ENCODE assay signal across 11 mouse cellular contexts in genomic region chr8:105573427-105573826, GRCm38 (mm10). TPM values are rescaled to one million over a fixed set of nuclear protein-coding genes. Genes with fewer than 3 reads are reported as not detected.
DNase-seq lines count a peak whose midpoint lies in the region; ATAC-seq lines count a peak whose summit lies in the region.
"Had no signal": no experiment of that assay in that cellular context is flagged by ENCODE, and none has a peak within 500 bp of the region (broad histone marks: within the 10 kb centered on the region; RNA-seq: fewer than 3 reads in every experiment).

No protein-coding gene starts in this region.

- no peak overlapping the region for H3K4me3 ChIP-seq in forebrain, embryonic 14.5 days (ENCODE audit: low read depth, low read length)
- no peak overlapping the region for H3K4me3 ChIP-seq in forebrain, embryonic 11.5 days (ENCODE audit: low read depth, low read length)
- no peak overlapping the region for H3K4me3 ChIP-seq in forebrain, embryonic 13.5 days

- H3K9ac ChIP-seq in forebrain, embryonic 14.5 days (ENCODE audit: low read length): no peak overlapping the region
- no peak overlapping the region for H3K9ac ChIP-seq in forebrain, embryonic 11.5 days (ENCODE audit: low read length)
- no peak overlapping the region for H3K9ac ChIP-seq in forebrain, embryonic 13.5 days

- DNase-seq in forebrain, embryonic 14.5 days (ENCODE audit: low spot score): peak; percentile 40
- no peak for DNase-seq in forebrain, embryonic 11.5 days (ENCODE audit: low spot score)
- DNase-seq in ovary, adult 18-20 months (ENCODE audit: low spot score): peak; percentile 37
- no peak for DNase-seq in ovary, postnatal 10 days (ENCODE audit: low spot score)
- peak; percentile 50 for DNase-seq in gastrocnemius, postnatal 10 days
- peak; percentile 60 for DNase-seq in ovary, postnatal 14 days (ENCODE audit: low spot score)
- no peak for DNase-seq in embryo, embryonic 10 days (ENCODE audit: low spot score)
- DNase-seq: right cerebral cortex, adult 18-20 months had no signal

- ATAC-seq in forebrain, embryonic 14.5 days: no peak
- no peak for ATAC-seq in forebrain, embryonic 11.5 days (replicated peaks; ENCODE audit: low FRiP score)
- ATAC-seq in forebrain, embryonic 13.5 days: no peak

- no peaks in the 10 kb centered on the region for H3K36me3 ChIP-seq in forebrain, embryonic 14.5 days (ENCODE audit: control insufficient read depth, insufficient read depth, low read length)
- no peaks in the 10 kb centered on the region for H3K36me3 ChIP-seq in forebrain, embryonic 11.5 days (ENCODE audit: control insufficient read depth, insufficient read depth, low read length)
- H3K36me3 ChIP-seq in forebrain, embryonic 13.5 days (ENCODE audit: poor library complexity, severe bottlenecking): no peaks in the 10 kb centered on the region

- H3K27me3 ChIP-seq in forebrain, embryonic 14.5 days (replicated peaks; ENCODE audit: control insufficient read depth, insufficient read depth, low read length): no peaks in the 10 kb centered on the region
- H3K27me3 ChIP-seq in forebrain, embryonic 11.5 days (ENCODE audit: control insufficient read depth, insufficient read depth, low read length): no peaks in the 10 kb centered on the region
- H3K27me3 ChIP-seq in forebrain, embryonic 13.5 days: no peaks in the 10 kb centered on the region

- H3K9me3 ChIP-seq in forebrain, embryonic 14.5 days (replicated peaks; ENCODE audit: control insufficient read depth, low read length): no peaks in the 10 kb centered on the region
- H3K9me3 ChIP-seq in forebrain, embryonic 11.5 days (ENCODE audit: control insufficient read depth, low read length): no peaks in the 10 kb centered on the region
- H3K9me3 ChIP-seq in forebrain, embryonic 13.5 days (replicated peaks): no peaks in the 10 kb centered on the region
- H3K9me3 ChIP-seq: G1E had no signal

- no peak overlapping the region for H3K27ac ChIP-seq in forebrain, embryonic 14.5 days (ENCODE audit: low read depth, low read length)
- no peak overlapping the region for H3K27ac ChIP-seq in forebrain, embryonic 11.5 days (ENCODE audit: low read depth, low read length)
- no peak overlapping the region for H3K27ac ChIP-seq in forebrain, embryonic 13.5 days
- H3K27ac ChIP-seq: macrophage had no signal

- H3K4me2 ChIP-seq in forebrain, embryonic 14.5 days (ENCODE audit: low read length): no peak overlapping the region
- no peak overlapping the region for H3K4me2 ChIP-seq in forebrain, embryonic 11.5 days (ENCODE audit: low read depth, low read length, severe bottlenecking)
- H3K4me2 ChIP-seq in forebrain, embryonic 13.5 days: no peak overlapping the region

- H3K4me1 ChIP-seq in forebrain, embryonic 14.5 days (ENCODE audit: control insufficient read depth, insufficient read depth, low read length): no peaks in the 10 kb centered on the region
- no peaks in the 10 kb centered on the region for H3K4me1 ChIP-seq in forebrain, embryonic 11.5 days (replicated peaks; ENCODE audit: control insufficient read depth, insufficient read depth, low read length)
- H3K4me1 ChIP-seq in forebrain, embryonic 13.5 days: no peaks in the 10 kb centered on the region

RNA-seq across cellular contexts. Expression of gene Atp6v0d1, which starts 7.6 kb away (rescaled TPM):
- polyA plus RNA-seq in forebrain, embryonic 14.5 days (2014; fragmentation: Nextera tagmentation; extraction: Ambion mirVana): 194 and 211 TPM in 2 replicates
- 99.2 and 108 TPM in 2 replicates for polyA plus RNA-seq in forebrain, embryonic 11.5 days (2014; fragmentation: Nextera tagmentation; extraction: Ambion mirVana)
- total RNA-seq in gastrocnemius, postnatal 10 days (2021): 10 to 100 TPM; 49.3 to 54.2 TPM
- polyA plus RNA-seq in forebrain, embryonic 13.5 days (2015; fragmentation: Nextera tagmentation; extraction: Ambion mirVana): 136 and 152 TPM in 2 replicates

RNA-seq across cellular contexts. Expression of gene Ripor1, which starts 31.6 kb away (rescaled TPM):
- polyA plus RNA-seq in forebrain, embryonic 14.5 days (2014; fragmentation: Nextera tagmentation; extraction: Ambion mirVana): 14.9 and 21.7 TPM in 2 replicates
- polyA plus RNA-seq in forebrain, embryonic 11.5 days (2014; fragmentation: Nextera tagmentation; extraction: Ambion mirVana): 18.2 and 18.9 TPM in 2 replicates
- total RNA-seq in gastrocnemius, postnatal 10 days (2021): 10 to 100 TPM; 20.7 to 26.9 TPM
- polyA plus RNA-seq in forebrain, embryonic 13.5 days (2015; fragmentation: Nextera tagmentation; extraction: Ambion mirVana): 17.6 and 20.6 TPM in 2 replicates

RNA-seq across cellular contexts. Expression of gene Hsd11b2, which starts 54.9 kb away (rescaled TPM):
- 1.1 and 1.8 TPM in 2 replicates for polyA plus RNA-seq in forebrain, embryonic 14.5 days (2014; fragmentation: Nextera tagmentation; extraction: Ambion mirVana)
- 13.5 and 13.6 TPM in 2 replicates for polyA plus RNA-seq in forebrain, embryonic 11.5 days (2014; fragmentation: Nextera tagmentation; extraction: Ambion mirVana)
- total RNA-seq in gastrocnemius, postnatal 10 days (2021): 1 to 10 TPM; 4.4 to 4.5 TPM
- 3.9 and 6.1 TPM in 2 replicates for polyA plus RNA-seq in forebrain, embryonic 13.5 days (2015; fragmentation: Nextera tagmentation; extraction: Ambion mirVana)
- total RNA-seq: G1E had no signal
- polyA plus RNA-seq: G1E, macrophage had no signal

Comparison
In these comparisons a context has a peak if more than half of its experiments do, and no peak if none do; other contexts are left out.
1. DNase-seq: peak in forebrain, embryonic 14.5 days (single experiment), ovary, adult 18-20 months (single experiment), gastrocnemius, postnatal 10 days (single experiment) and ovary, postnatal 14 days (single experiment); none in forebrain, embryonic 11.5 days (single experiment), ovary, postnatal 10 days (single experiment) and embryo, embryonic 10 days (single experiment).